Mouse (Mus musculus) neutrophil, adult 5-6 weeks (primary cell): ENCODE results near the gene Ccdc69. TPM values are rescaled to one million over a fixed set of nuclear protein-coding genes. Genes with fewer than 3 reads are reported as not detected.
"Not testable (repeated sequence)": the region's sequence is repeated elsewhere in the genome, so short reads cannot be mapped to it uniquely, and the experiment has no call there.

Experiments used
- ATAC-seq: fragments of 151-379, 151-347 bp; 2 replicates; pipeline ENCODE4 v1.8.0; 2017; ENCODE audit warnings: mild to moderate bottlenecking, moderate TSS enrichment; ENCODE audit not compliant: insufficient number of reproducible peaks, poor library complexity, low FRiP score, severe bottlenecking; ENCODE audit errors: extremely low read depth
- total RNA-seq: library from RNA; stranded (forward); fragments of 200-1000 nt; gene quantifications from 2 replicates; pipeline ENCODE4 v1.2.3, GENCODE M21; 2017

Gene Ccdc69
- total RNA-seq, 1 experiment from 2014 or later: 33.2 TPM

- ATAC-seq: no peak
These were observed 20.4 kb upstream of the Ccdc69 start for GRCm38 (mm10) chr11:55098189-55098915.

GRCm38 (mm10) chr11:55097463-55098188, 19.7 kb upstream of the Ccdc69 start, which contains the start of gene Gm2a:
Gene Gm2a (plus strand): TSS chr11:55098115.
- peak; percentile 88 for ATAC-seq

GRCm38 (mm10) chr11:55096731-55097462, 19.0 kb upstream of the Ccdc69 start:
- no peak for ATAC-seq

GRCm38 (mm10) chr11:55096296-55096695, 18.4 kb upstream of the Ccdc69 start:
- not testable (repeated sequence) for ATAC-seq

GRCm38 (mm10) chr11:55093096-55093495, 15.2 kb upstream of the Ccdc69 start:
- ATAC-seq: no peak

- no peak for ATAC-seq
These were observed 12.0 kb upstream of the Ccdc69 start for GRCm38 (mm10) chr11:55089892-55090291.

GRCm38 (mm10) chr11:55087006-55087405, 9.1 kb upstream of the Ccdc69 start:
- peak; percentile 73 for ATAC-seq

- no peak for ATAC-seq
These were observed 7.5 kb upstream of the Ccdc69 start for GRCm38 (mm10) chr11:55085396-55085795.

- ATAC-seq: no peak
These were observed 6.7 kb upstream of the Ccdc69 start for GRCm38 (mm10) chr11:55084629-55085028.

- no peak for ATAC-seq
These were observed 3.3 kb upstream of the Ccdc69 start for GRCm38 (mm10) chr11:55081206-55081605.

GRCm38 (mm10) chr11:55079180-55079579, 1.2 kb upstream of the Ccdc69 start:
- ATAC-seq: no peak

- no peak for ATAC-seq
These were observed 571 bp upstream of the Ccdc69 start for GRCm38 (mm10) chr11:55078502-55078901.

- ATAC-seq: 0 out of 2 replicates have a peak, but pooled peaks have one; percentile 10
These were observed 1.7 kb downstream of the Ccdc69 start for GRCm38 (mm10) chr11:55076234-55076633.

- no peak for ATAC-seq
These were observed 2.3 kb downstream of the Ccdc69 start for GRCm38 (mm10) chr11:55075602-55076001.

GRCm38 (mm10) chr11:55073191-55073590, 4.7 kb downstream of the Ccdc69 start:
- no peak for ATAC-seq

GRCm38 (mm10) chr11:55072467-55072866, 5.5 kb downstream of the Ccdc69 start:
- peak; percentile 37; the same call in 1 of the 2 replicates for ATAC-seq

GRCm38 (mm10) chr11:55071344-55071743, 6.6 kb downstream of the Ccdc69 start:
- ATAC-seq: no peak

GRCm38 (mm10) chr11:55069023-55069422, 8.9 kb downstream of the Ccdc69 start:
- ATAC-seq: no peak

- no peak for ATAC-seq
These were observed 11.0 kb downstream of the Ccdc69 start for GRCm38 (mm10) chr11:55066921-55067320.
